Comparison of ENCODE assay signal across 14 mouse cellular contexts in genomic region chrX:48106226-48106625, GRCm38 (mm10). TPM values are rescaled to one million over a fixed set of nuclear protein-coding genes. Genes with fewer than 3 reads are reported as not detected.
DNase-seq lines count a peak whose midpoint lies in the region.
"Had no signal": no experiment of that assay in that cellular context is flagged by ENCODE, and none has a peak within 500 bp of the region (broad histone marks: within the 10 kb centered on the region; RNA-seq: fewer than 3 reads in every experiment).

No protein-coding gene starts in this region.

- WGBS in embryonic facial prominence, embryonic 10.5 days, result 80% methylated on average over 3 of the region's 3 CpGs

- H3K4me3 ChIP-seq in embryonic facial prominence, embryonic 10.5 days, result no peak overlapping the region
- H3K4me3 ChIP-seq: embryonic facial prominence, embryonic 13.5 days; forebrain, embryonic 15.5 days; intestine, embryonic 15.5 days; liver, embryonic 12.5 days had no signal

- intact Hi-C loops in heart, postnatal 25 days (cut with DNase I), result no loop called here

- H3K9me3 ChIP-seq in embryonic facial prominence, embryonic 10.5 days, result no peaks in the 10 kb centered on the region
- H3K9me3 ChIP-seq: embryonic facial prominence, embryonic 13.5 days; forebrain, embryonic 15.5 days; intestine, embryonic 15.5 days; liver, embryonic 12.5 days had no signal

- peaks cover 11% of the 10 kb centered on the region for H3K4me1 ChIP-seq in embryonic facial prominence, embryonic 10.5 days
- H3K4me1 ChIP-seq: forebrain, embryonic 15.5 days; intestine, embryonic 15.5 days; liver, embryonic 12.5 days had no signal

- peak; percentile 44 for DNase-seq in adrenal gland, adult 2 months
- no peak for DNase-seq in adrenal gland, postnatal 14 days
- DNase-seq in kidney, adult 8-10 months, result peak; percentile 30 to 38
- DNase-seq in kidney, postnatal 10 days, result no peak
- DNase-seq in heart, postnatal 25 days (ENCODE audit: low spot score), result peak; percentile 29
- DNase-seq in skeletal muscle tissue, adult 2 months (ENCODE audit: low read depth, low spot score), result peak; percentile 50
- DNase-seq in urinary bladder, adult 2 months (ENCODE audit: low spot score), result no peak
- DNase-seq in embryonic facial prominence, embryonic 10.5 days (ENCODE audit: low spot score), result no peak
- DNase-seq: cerebellum, adult 9-11 months; retina, postnatal 1 day had no signal

- H3K36me3 ChIP-seq in embryonic facial prominence, embryonic 10.5 days (replicated peaks), result no peaks in the 10 kb centered on the region
- H3K36me3 ChIP-seq: embryonic facial prominence, embryonic 13.5 days; forebrain, embryonic 15.5 days; intestine, embryonic 15.5 days; liver, embryonic 12.5 days had no signal

- 0 out of 2 replicates have a peak, but pooled peaks cover 3% of the 10 kb centered on the region for H3K27me3 ChIP-seq in embryonic facial prominence, embryonic 10.5 days (replicated peaks; ENCODE audit: low read depth, poor library complexity, severe bottlenecking)
- H3K27me3 ChIP-seq: embryonic facial prominence, embryonic 13.5 days; forebrain, embryonic 15.5 days; intestine, embryonic 15.5 days; liver, embryonic 12.5 days had no signal

- no peak overlapping the region for H3K27ac ChIP-seq in embryonic facial prominence, embryonic 10.5 days (replicated peaks)
- H3K27ac ChIP-seq: embryonic facial prominence, embryonic 13.5 days; forebrain, embryonic 15.5 days; intestine, embryonic 15.5 days; liver, embryonic 12.5 days had no signal

RNA-seq across cellular contexts. Expression of gene Xpnpep2, which starts 2.3 kb away (rescaled TPM):
- total RNA-seq in adrenal gland, adult 2 months (2021), result 1 to 10 TPM; 1.4 to 1.6 TPM
- 0.59 and 1.1 TPM in 2 replicates for polyA plus RNA-seq in adrenal gland, adult 2 months (2012; rRNA removed)
- 1.1 and 1.5 TPM in 2 replicates for total RNA-seq in adrenal gland, postnatal 14 days (2021)
- total RNA-seq in heart, postnatal 25 days (2021), result 1 to 10 TPM; 2.7 to 3.6 TPM
- polyA plus RNA-seq in urinary bladder, adult 2 months (2012; rRNA removed), result 2.1 and 3.0 TPM in 2 replicates
- 1.2 and 1.3 TPM in 2 replicates for polyA plus RNA-seq in embryonic facial prominence, embryonic 10.5 days (2016; fragmentation: Nextera tagmentation; extraction: Ambion mirVana)

RNA-seq across cellular contexts. Expression of gene Sash3, which starts 40.0 kb away (rescaled TPM):
- total RNA-seq in adrenal gland, adult 2 months (2021), result 1 to 10 TPM; 1.2 to 1.6 TPM
- polyA plus RNA-seq in adrenal gland, adult 2 months (2012; rRNA removed), result 1.3 and 1.4 TPM in 2 replicates
- total RNA-seq in adrenal gland, postnatal 14 days (2021), result 1.6 and 12.3 TPM in 2 replicates
- total RNA-seq in heart, postnatal 25 days (2021), result 1 to 10 TPM in 1 of 2 experiments, under 1 TPM in 1; 0.84 to 1.2 TPM
- polyA plus RNA-seq in urinary bladder, adult 2 months (2012; rRNA removed), result 2.9 and 3.0 TPM in 2 replicates
- 1.2 TPM in 2 replicates for polyA plus RNA-seq in embryonic facial prominence, embryonic 10.5 days (2016; fragmentation: Nextera tagmentation; extraction: Ambion mirVana)

Comparison
In these comparisons a context has a peak if more than half of its experiments do, and no peak if none do; other contexts are left out.
1. DNase-seq: peak in adrenal gland, adult 2 months (single experiment), kidney, adult 8-10 months (2 of 2), heart, postnatal 25 days (single experiment) and skeletal muscle tissue, adult 2 months (single experiment); none in adrenal gland, postnatal 14 days (single experiment), kidney, postnatal 10 days (single experiment), urinary bladder, adult 2 months (single experiment) and embryonic facial prominence, embryonic 10.5 days (single experiment).